Mouse (Mus musculus) hematopoietic stem cell, adult 5-6 weeks (primary cell): ENCODE results near the gene 1810010H24Rik. TPM values are rescaled to one million over a fixed set of nuclear protein-coding genes. Genes with fewer than 3 reads are reported as not detected.
A peak's percentile ranks its signal among the peaks of the same experiment; 100 is the strongest.
"Not testable (repeated sequence)": the region's sequence is repeated elsewhere in the genome, so short reads cannot be mapped to it uniquely, and the experiment has no call there.

Experiments used
- ATAC-seq, 2 experiments: fragments of 125-278 bp in 1 of 2; replicated peaks in 1 of 2; 2 replicates each; pipeline ENCODE4 v1.8.0; 2016 to 2017; ENCODE audit warnings: inconsistent platforms in 2 of 2, mild to moderate bottlenecking in 2 of 2, moderate number of reproducible peaks in 2 of 2, low read depth in 1 of 2, moderate TSS enrichment in 1 of 2; ENCODE audit not compliant: low FRiP score in 2 of 2, poor library complexity in 2 of 2, severe bottlenecking in 2 of 2, insufficient read depth in 1 of 2, low TSS enrichment in 1 of 2
- total RNA-seq: library from RNA; stranded (forward); fragments of 172-1452, 232-1000 nt; gene quantifications from 2 replicates; pipeline ENCODE4 v1.2.3, GENCODE M21; 2017

The 1810010H24Rik gene
- 1.4 TPM in 1 of 2 replicates, not detected in the other for total RNA-seq

DNA sequence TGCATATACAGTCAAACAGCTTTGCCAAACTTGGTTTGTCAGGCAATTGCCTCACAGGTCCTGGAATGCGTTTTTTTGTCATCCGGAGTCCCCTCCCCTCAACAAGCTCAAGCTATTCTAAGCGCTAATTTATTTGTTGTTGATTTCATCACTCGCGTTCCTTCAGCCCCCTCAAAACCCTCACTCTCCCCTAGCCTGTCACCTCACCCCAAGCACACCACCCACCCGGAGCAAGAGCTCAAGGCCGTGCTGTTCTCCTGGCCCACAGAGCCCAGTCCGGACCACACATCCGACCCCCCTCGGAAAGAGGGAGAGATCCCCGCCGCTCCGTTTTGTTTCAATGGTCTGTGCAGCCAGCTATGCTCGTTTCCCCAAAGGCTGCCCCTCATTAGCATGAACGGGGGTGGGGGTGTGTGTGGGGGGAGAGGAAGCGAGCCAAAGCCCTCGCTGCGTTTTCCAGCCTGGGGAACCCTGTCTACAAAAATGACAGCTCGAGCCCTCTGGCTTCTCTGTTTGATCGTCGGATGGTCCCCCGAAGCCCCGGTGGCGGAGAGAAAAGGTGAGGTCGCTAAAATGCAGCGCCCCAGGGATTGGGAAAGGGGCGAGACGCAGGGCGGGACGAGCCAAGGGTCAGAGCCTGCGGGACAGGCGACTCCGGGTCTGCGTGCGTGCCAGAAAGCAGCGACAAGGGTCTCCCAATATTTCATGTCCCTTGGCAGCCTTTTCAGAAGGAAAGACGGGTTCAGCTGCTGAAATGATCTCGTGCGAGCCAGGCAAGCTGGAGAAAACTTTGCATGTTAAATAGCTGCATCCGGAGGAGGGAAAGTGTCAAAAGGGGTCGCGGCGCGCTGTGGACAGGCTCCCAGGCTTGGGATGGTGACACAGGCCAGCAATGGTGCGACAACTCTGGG is at the start of gene 1810010H24Rik:
Gene 1810010H24Rik, plus strand, starts transcription at position 271 of the 911 bp plus-strand sequence.
- peak in 1 of 2 experiments; percentile 19; a peak in 1 of 4 replicates for ATAC-seq

DNA sequence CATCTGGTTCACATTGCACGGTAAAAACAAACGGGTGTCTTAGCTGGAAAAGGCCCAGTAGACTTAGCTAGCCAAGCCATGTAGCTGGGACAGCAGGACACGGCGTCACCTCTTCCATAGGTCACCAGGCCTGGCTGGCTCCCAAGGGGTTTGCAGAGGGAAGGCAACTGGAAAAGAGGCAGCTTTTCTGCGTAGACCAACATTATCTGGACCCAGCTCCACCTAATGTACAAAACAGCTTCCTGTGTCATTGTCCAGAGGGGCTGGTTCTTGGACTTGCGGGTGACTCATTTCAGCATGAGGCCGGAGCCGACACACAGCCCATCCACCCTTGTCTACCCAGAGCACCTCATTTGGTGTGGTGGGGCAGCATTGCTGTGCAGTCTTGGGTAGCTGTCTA is 49.3 kb upstream of the 1810010H24Rik start:
- ATAC-seq = no peak

DNA sequence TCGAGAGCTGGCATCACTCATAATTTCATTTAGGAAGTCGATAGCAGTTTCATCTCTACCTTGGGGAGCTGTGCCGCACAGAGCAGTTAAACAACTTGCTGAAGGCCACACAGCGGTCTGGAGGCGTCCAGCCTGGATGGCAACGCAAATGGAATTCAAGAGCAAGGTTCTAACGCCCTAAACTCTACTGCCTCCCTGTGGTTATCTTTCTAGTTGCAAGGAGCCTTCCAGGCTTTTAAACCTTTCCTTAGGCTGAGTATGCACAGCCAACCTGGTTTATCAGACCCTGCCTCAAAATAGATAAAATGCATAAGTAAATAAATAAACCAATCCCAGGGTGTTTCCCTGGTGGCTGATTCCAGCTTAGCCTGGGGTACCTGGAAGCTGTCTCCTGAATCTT is 45.0 kb upstream of the 1810010H24Rik start:
- ATAC-seq = peak; percentile 53 to 71; a peak in 3 of 4 replicates

DNA sequence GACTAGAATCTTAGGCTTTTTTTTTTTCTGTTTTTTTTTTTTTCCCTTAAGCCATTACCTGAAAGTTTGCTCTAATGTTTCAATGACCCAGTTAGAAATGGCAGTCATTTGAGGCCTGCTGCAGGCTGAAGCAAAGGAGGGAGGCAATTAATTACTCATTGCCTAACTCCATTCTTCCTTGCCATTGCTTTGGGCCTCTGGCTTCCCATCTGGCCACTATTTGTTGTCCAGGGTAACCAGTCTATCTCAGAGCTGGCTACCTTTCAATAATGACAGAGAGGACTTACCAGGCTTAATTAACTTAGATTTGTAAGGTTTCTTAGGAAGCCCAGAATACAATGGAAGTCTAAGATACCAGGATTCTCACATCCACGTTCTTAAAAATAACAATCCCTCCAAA is 43.7 kb upstream of the 1810010H24Rik start:
- ATAC-seq = no peak

DNA sequence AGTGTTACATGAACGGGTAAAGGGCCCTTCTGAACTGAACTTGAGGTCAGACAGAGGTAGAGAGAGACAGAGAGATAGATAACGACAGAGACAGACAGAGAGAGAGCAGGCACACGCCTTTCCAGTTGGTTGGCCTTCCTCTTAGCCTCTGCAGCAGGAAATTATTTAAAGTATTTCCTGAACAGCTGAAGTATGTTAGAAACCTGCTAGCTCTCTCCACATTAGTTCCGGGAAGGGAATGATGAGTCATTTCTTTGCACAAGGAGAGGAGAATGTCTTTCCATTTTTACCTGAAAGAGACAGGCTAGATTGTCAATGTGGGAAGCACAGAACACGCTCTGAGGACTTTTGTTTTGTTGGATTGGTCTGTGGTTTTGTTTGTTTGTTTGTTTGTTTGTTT is 43.1 kb upstream of the 1810010H24Rik start:
- no peak for ATAC-seq

DNA sequence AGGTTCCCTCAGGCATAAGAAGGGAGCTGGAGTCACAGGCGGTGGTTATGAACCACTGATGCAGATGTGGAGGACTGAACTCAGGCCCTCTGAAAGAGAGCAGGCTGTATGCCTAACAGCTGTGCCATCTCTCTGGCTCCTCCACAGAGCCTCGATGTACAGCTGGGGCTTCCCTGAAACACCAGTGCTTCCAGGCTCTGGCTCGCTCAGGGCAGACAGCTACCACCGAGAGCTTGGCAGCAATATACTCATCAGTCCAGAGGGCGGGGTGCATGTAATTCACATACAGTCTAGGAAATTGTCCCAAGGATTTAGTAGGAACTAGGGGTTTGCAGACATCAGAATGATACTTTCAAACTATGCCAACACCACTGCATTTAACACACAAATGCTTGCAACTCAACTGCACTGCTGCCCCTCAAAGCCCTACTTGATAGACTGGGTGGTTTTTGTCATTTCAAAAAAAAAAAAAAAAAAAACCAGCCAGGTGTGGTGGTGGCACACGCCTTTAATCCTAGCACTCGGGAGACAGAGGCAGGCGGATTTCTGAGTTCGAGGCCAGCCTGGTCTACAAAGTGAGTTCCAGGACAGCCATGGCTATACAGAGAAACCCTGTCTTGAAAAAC is 39.4 kb upstream of the 1810010H24Rik start:
- not testable (repeated sequence) for ATAC-seq

DNA sequence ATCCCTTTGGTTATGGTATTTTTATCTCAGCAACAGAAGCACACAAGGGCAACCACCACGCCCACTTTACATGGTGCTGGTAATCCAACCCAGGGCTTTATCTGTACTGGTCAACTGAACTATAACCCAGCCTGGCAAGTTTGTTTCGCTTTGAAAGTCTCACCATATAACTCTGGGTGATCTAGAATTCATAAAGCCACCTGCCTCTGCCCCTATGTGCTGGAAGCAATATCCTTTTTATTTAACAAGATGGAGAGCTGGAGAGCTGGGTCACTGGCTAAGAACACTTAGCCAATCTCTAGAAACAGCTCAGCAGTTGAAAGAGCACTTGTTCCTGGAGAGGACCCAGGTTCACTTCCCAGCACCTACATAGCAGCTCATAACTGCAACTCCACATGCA is 38.1 kb upstream of the 1810010H24Rik start:
- ATAC-seq = no peak

DNA sequence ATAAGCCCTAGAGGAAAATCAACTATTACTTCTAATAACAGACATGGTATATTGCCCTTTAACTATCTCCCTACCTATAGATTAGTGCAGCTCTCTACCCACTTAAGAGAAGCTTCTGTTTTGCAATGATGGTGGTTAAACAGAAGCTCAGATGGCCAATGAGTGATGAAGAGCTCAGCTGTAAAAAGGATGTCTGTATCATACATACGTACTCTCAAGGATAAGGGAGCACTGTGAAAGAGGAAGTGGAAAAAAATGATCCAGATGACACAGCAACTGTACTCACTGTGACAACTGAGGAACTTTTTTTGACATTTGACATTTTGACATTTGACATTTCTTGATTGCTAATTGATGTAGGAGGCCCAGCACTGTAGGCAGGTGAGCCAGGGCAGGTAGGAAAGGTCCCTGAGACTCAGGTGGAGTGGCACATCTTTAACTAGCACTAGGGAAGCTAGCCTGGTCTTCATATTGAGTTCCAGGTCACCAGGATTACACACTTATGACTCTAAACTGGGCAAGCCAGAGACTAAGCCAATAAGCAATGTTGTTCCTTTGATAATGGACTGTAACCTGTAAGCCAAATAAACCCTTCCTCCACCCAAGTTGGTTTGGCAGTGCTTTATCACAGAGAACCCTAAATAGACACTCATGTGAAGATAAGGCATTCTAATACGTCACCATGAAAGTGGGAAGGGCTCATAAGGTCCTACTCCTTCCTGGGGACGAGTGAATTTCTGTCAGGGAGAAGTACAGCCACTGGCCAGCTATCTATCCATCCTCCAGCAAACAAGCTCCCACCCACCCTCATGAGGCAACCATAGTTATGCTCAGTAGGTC is 31.0 kb upstream of the 1810010H24Rik start:
- peak; percentile 48 to 66; a peak in 1 of 4 replicates for ATAC-seq

DNA sequence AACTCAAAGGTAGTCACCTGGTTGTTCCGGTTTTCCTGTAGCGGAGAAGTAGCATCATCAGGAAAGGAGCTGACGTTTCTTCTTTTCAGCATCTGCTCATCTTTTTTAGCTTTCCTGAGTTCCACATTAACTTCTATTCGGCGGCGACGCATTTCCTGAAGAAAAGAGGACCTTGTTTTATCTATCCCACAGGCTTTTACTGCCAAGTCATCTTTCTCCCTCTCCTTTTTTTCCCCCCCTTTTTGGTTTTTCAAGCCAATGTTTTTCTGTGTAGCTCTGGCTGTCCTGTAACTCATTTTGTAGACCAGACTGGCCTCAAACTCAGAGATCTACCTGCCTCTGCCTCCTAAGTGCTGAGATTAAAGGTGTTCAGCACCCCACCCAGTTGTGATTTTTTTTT is 29.0 kb upstream of the 1810010H24Rik start:
- not testable (repeated sequence) for ATAC-seq

DNA sequence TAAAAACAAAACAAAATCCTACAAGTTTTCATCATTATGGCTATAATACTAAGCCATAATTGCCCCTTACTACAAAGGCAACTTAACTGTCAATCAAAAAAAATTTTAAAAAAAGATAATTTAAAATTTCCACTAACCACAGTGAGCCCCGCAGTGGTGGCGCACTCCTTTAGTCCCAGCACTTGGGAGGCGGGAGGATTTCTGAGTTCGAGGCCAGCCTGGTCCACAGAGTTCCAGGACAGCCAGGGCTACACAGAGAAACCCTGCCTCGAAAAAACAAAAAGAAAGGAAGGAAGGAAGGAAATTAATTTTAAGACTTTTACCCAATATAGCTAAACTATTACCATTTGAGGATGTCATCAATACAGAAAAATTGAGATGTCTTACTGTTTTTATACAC is 27.5 kb upstream of the 1810010H24Rik start:
- no peak for ATAC-seq

DNA sequence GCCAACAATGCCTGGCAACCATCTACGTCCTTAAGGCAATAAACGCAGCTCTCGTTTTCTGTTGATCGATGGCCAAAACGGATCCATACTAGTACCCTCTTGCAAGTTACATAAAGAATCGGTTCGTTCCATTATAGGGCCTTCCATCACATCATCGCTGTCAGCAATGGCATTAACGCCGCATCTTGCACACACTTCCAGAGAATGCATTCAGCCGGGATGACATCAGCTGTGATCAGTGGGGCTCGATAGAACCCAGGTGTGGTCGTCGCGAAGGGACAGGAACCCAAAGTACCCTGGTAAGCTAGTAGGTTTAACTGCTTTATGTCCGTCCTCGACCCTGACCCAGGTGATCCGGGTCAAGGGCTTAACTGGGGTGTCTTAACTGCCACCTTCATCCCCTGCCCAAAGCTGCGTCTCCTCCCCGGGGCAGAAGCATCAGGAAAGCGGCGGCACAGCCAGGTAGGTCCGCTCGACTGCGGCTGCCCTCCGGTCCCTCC is 26.8 kb upstream of the 1810010H24Rik start:
- no peak; a peak in 1 of 4 replicates for ATAC-seq

DNA sequence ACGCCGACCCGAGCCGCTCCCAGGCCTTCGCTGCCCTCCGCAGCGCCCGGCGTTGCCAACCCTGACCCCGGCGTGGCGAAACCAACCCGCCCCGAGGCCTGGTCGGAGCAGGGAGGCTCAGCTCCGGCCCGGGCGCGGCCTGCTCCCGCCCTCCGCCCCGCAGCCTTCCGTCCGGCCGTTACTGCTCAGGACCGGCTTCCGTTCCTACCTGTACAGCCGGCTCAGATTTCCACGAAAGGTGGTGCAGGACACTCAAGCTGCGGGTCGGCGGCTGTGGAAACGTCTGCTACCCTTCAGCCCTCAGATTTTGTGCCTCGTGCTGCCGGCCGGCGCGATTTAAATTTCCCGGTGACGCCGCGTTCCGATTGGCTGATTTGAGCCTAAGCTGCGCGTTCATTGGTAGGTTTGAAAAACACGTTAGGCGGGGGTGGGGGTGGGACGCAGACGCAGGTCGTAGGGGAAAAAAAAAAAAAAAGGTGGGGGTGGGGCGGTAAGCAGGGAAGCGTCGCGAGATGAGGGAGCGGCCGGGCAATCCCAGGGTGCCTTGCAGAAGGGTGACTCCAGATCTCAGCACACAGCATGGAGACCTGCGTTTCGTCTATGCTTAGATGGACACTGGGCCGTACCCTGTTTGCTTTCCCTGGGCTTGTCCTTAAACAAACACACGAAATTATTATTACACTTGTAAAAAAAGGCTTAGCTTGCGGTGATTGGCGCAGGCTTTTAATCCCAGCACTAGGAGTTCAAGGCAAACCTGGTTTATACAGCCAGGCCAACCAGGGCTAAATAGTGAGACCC is 26.1 kb upstream of the 1810010H24Rik start, which contains the start of gene Kpna2:
Gene Kpna2, minus strand, starts transcription at position 391 of the 798 bp plus-strand sequence.
- peak; percentile 89 to 94 for ATAC-seq

DNA sequence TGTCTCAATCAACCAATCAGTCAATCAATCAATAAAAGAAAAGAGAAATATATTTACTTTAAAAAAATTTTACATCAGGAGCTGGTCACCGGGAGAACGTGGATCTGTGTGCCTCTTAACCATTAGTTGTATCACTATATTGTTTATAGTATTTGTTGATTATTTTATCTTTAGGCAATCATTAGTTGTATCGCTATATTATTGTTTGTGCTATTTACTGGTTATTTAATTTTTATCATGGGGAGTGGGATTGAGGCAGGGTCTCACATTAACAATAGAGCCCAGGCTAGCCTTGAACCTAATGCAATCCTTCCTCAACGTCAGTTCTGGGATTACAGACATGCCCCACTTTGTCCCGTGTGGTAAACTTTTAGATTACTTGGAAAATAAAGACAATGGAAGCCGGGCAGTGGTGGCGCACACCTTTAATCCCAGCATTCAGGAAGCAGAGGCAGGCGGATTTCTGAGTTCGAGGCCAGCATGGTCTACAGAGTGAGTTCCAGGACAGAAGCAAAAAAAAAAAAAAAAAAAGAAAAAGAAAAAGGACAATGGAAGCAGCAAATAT is 25.4 kb upstream of the 1810010H24Rik start:
- ATAC-seq = no peak

DNA sequence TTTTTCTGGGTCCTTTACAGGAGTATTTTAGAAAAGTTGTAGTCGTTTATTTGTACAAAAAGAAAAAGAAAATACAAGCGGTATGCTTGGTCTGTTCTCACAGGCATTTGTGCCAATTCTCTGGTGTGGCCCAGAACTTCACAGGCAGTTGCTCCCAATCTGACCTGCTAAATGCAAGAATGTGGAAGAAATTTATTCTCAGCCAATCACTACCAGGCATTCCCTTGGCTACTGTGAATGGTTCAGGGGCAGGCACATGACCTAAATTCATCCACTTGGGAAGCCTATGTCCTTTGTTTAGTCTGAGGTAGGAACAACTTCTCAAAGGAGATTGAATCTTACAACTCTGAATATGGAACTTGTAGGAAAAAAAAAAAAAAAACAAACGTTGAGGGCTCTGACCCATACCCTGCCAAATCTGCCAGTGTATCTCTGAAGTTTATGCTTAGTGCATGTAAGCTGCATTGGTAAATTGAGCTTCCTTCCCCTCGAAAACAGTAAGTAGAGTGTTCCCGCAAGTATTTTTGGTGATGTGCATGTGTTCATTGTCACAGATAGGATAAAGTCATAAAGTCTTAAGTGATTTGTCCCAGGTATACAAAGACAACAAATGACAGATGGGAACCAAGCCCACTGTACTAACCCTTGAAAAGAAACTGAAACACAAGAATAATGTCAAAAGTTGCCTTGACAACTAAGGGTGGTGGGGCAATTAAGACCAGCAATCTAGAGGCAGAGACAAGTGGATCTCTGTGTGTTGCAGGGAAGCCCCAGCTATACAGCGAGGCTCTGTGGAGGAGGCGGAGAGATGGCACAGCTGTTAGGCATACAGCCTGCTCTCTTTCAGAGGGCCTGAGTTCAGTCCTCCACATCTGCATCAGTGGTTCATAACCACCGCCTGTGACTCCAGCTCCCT is 23.5 kb upstream of the 1810010H24Rik start:
- no peak for ATAC-seq

DNA sequence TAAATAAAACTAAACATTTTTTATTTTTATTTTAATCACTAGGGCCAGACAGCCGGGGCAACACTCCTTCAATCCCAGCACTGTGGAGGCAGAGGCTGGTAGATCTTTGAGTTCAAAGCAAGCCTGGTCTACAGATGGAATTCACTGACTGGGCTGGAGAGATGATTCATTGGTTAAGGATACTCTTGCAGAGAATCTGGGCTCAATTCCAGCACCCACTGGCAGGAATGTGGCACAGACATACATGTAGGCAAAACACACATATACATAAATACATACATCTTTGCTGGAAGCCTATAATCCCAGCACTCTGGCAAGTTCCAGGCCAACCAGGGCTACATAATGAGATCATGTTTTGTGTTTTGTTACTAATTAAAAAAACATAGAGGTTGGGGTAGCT is 19.9 kb upstream of the 1810010H24Rik start:
- ATAC-seq = no peak
